Mouse (Mus musculus): Measurements from ENCODE around the gene Zbtb20. TPM values are rescaled to one million over a fixed set of nuclear protein-coding genes. Genes with fewer than 3 reads are reported as not detected.

Gene Zbtb20
- total and polyA plus RNA-seq, 3 experiments, result 1.8 to 18.1 (median 6.6) TPM

DNA sequence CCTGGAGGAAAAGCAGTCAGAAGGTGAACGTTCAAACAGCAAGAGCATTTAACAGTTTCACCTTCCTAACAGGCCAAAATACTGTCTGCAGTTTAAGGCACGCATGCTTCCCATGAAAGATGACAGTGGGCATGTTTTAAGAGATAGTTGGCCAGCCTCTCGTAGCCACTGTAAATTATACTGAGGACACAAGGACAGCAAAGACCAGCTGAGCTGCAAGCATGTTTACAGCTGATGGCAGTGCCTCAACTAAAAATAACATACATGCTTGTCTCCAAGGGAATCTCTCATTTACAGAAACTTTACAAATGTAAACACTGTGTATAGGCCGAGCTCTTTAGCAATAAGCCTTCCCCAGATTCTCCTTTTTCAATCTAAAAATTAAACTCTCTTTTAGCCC lies 740.7 kb downstream of the Zbtb20 start:
- H3K9me3 ChIP-seq (replicated peaks), result no peaks in the 10 kb centered on the region
- ATAC-seq (ENCODE audit: extremely low read depth, insufficient number of reproducible peaks, low FRiP score, poor library complexity, severe bottlenecking), result no peak
- no peaks in the 10 kb centered on the region for H3K36me3 ChIP-seq (replicated peaks)
- H3K27me3 ChIP-seq (ENCODE audit: insufficient read depth, low read length), result peaks cover 3% of the 10 kb centered on the region; the same call in 1 of the 2 replicates
- no peak for TF ChIP-seq GATA1 (IDR thresholded peaks at IDR 0.05; ENCODE audit: borderline replicate concordance, low read length)
- TF ChIP-seq GATA2 (IDR thresholded peaks at IDR 0.05; ENCODE audit: borderline replicate concordance, low read depth, low read length), result no peak
- no peak for TF ChIP-seq CTCF (IDR thresholded peaks at IDR 0.05; ENCODE audit: low read depth, low read length)
- no peak for TF ChIP-seq POLR2AphosphoS5 (IDR thresholded peaks at IDR 0.05; ENCODE audit: insufficient replicate concordance, low read depth, low read length)
- no peak for TF ChIP-seq TAL1 (conservative IDR thresholded peaks at IDR 0.05; ENCODE audit: low read depth, low read length)
- no peaks in the 10 kb centered on the region for H3K4me1 ChIP-seq (ENCODE audit: insufficient read depth, low read depth, low read length)
- DNase-seq (ENCODE audit: low spot score), result no peak
- no peak overlapping the region for H3K4me3 ChIP-seq (ENCODE audit: low read depth, low read length)

- TF ChIP-seq GATA1 (IDR thresholded peaks at IDR 0.05; ENCODE audit: borderline replicate concordance, low read length) (no peak), CTCF (IDR thresholded peaks at IDR 0.05; ENCODE audit: low read depth, low read length) (no peak)
- peaks cover 3% of the 10 kb centered on the region for H3K27me3 ChIP-seq (ENCODE audit: insufficient read depth, low read length)
- H3K9me3 ChIP-seq (replicated peaks), result no peaks in the 10 kb centered on the region
- no peak for DNase-seq (ENCODE audit: low spot score)
- H3K4me1 ChIP-seq (ENCODE audit: insufficient read depth, low read depth, low read length), result no peaks in the 10 kb centered on the region
- no peaks in the 10 kb centered on the region for H3K36me3 ChIP-seq (replicated peaks)
- no peak overlapping the region for H3K4me3 ChIP-seq (ENCODE audit: low read depth, low read length)
- ATAC-seq (ENCODE audit: extremely low read depth, insufficient number of reproducible peaks, low FRiP score, poor library complexity, severe bottlenecking), result no peak
Measured at GRCm38 (mm10) chr16:43617346-43617745, 741.7 kb downstream of the Zbtb20 start.

GRCm38 (mm10) chr16:43618286-43618685 lies 742.6 kb downstream of the Zbtb20 start:
- no peaks in the 10 kb centered on the region for H3K4me1 ChIP-seq (ENCODE audit: insufficient read depth, low read depth, low read length)
- H3K4me3 ChIP-seq (ENCODE audit: low read depth, low read length), result no peak overlapping the region
- no peaks in the 10 kb centered on the region for H3K36me3 ChIP-seq (replicated peaks)
- no peak for TF ChIP-seq GATA1 (IDR thresholded peaks at IDR 0.05; ENCODE audit: borderline replicate concordance, low read length)
- TF ChIP-seq GATA2 (IDR thresholded peaks at IDR 0.05; ENCODE audit: borderline replicate concordance, low read depth, low read length), result no peak
- TF ChIP-seq TAL1 (conservative IDR thresholded peaks at IDR 0.05; ENCODE audit: low read depth, low read length), result no peak
- no peak for TF ChIP-seq CTCF (IDR thresholded peaks at IDR 0.05; ENCODE audit: low read depth, low read length)
- TF ChIP-seq POLR2AphosphoS5 (IDR thresholded peaks at IDR 0.05; ENCODE audit: insufficient replicate concordance, low read depth, low read length), result no peak
- H3K27me3 ChIP-seq (ENCODE audit: insufficient read depth, low read length), result peaks cover 3% of the 10 kb centered on the region
- no peaks in the 10 kb centered on the region for H3K9me3 ChIP-seq (replicated peaks)
- DNase-seq (ENCODE audit: low spot score) (no peak), ATAC-seq (ENCODE audit: extremely low read depth, insufficient number of reproducible peaks, low FRiP score, poor library complexity, severe bottlenecking) (no peak)

DNA sequence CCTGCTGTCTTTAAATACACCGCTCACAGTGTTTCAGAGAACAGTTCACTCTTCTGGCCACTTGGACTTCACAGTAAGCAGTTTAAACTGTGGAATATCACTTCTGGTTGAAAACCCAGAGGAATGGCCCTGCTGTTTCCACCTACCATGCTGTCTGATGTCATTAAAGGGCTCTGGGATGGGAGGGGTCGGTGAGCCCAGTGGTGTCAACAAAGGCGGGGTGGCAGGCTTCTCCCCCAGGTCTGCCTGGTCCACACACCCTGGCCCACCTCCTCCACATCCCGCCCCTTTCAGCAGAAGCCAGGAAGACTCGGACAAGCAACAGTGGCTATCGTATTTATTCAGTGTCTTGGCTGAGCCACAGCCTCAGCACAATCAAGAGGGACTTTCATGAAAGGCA lies 743.6 kb downstream of the Zbtb20 start:
- ATAC-seq (ENCODE audit: extremely low read depth, insufficient number of reproducible peaks, low FRiP score, poor library complexity, severe bottlenecking) (no peak), DNase-seq (ENCODE audit: low spot score) (no peak)
- Histone ChIP-seq H3K4me3 (ENCODE audit: low read depth, low read length) (no peak overlapping the region), H3K4me1 (ENCODE audit: insufficient read depth, low read depth, low read length) (no peaks in the 10 kb centered on the region), H3K36me3 (replicated peaks) (no peaks in the 10 kb centered on the region), H3K9me3 (replicated peaks) (no peaks in the 10 kb centered on the region), H3K27me3 (ENCODE audit: insufficient read depth, low read length) (peaks cover 3% of the 10 kb centered on the region)
- TF ChIP-seq GATA2 (IDR thresholded peaks at IDR 0.05; ENCODE audit: borderline replicate concordance, low read depth, low read length) (no peak), GATA1 (IDR thresholded peaks at IDR 0.05; ENCODE audit: borderline replicate concordance, low read length) (no peak), TAL1 (conservative IDR thresholded peaks at IDR 0.05; ENCODE audit: low read depth, low read length) (no peak), POLR2AphosphoS5 (IDR thresholded peaks at IDR 0.05; ENCODE audit: insufficient replicate concordance, low read depth, low read length) (no peak), CTCF (IDR thresholded peaks at IDR 0.05; ENCODE audit: low read depth, low read length) (no peak)

GRCm38 (mm10) chr16:43620359-43620758 lies 744.7 kb downstream of the Zbtb20 start:
- H3K27me3 ChIP-seq (ENCODE audit: insufficient read depth, low read length), result peaks cover 3% of the 10 kb centered on the region
- DNase-seq (ENCODE audit: low spot score) (no peak), ATAC-seq (ENCODE audit: extremely low read depth, insufficient number of reproducible peaks, low FRiP score, poor library complexity, severe bottlenecking) (no peak)
- no peaks in the 10 kb centered on the region for H3K4me1 ChIP-seq (ENCODE audit: insufficient read depth, low read depth, low read length)
- H3K36me3 ChIP-seq (replicated peaks), result no peaks in the 10 kb centered on the region
- TF ChIP-seq TAL1 (conservative IDR thresholded peaks at IDR 0.05; ENCODE audit: low read depth, low read length) (no peak), POLR2AphosphoS5 (IDR thresholded peaks at IDR 0.05; ENCODE audit: insufficient replicate concordance, low read depth, low read length) (no peak), CTCF (IDR thresholded peaks at IDR 0.05; ENCODE audit: low read depth, low read length) (no peak), GATA2 (IDR thresholded peaks at IDR 0.05; ENCODE audit: borderline replicate concordance, low read depth, low read length) (no peak), GATA1 (IDR thresholded peaks at IDR 0.05; ENCODE audit: borderline replicate concordance, low read length) (no peak)
- H3K9me3 ChIP-seq (replicated peaks), result no peaks in the 10 kb centered on the region
- H3K4me3 ChIP-seq (ENCODE audit: low read depth, low read length), result no peak overlapping the region

DNA sequence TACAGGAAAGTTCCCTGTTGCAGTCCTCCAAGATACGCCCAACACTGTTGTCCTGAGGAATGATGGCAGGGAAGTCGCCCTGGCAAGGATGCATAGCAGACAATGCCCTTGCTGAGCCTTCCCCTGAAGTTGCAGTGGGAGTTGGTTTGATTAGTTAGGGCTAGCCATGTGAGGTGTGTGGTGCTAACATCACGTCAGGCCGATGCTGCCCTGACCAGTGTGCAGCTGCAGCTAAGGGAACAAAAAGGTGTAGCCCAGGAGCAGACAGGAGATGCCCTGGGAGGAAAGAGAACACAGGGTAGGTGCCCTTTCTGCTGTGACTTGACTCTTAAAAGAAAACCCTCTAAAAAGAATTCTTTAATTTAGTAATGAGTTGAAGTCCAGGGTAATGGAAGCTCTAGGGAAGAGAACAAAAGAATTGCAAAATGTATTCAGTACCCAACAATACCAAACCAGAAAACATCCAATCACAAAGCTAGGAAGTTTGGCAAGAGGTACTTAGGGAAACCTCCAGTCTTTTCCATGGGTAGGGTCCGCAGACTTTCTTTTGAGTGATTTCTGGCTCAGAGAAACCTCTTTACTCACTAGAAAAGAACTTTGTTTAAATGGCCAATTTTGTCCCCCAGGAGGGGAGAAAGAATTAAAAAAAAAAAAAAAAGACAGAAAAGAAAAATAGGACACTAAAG lies 747.8 kb downstream of the Zbtb20 start:
- no peak for DNase-seq (ENCODE audit: low spot score)
- no peaks in the 10 kb centered on the region for H3K4me1 ChIP-seq (ENCODE audit: insufficient read depth, low read depth, low read length)
- H3K36me3 ChIP-seq (replicated peaks), result no peaks in the 10 kb centered on the region
- H3K27me3 ChIP-seq (ENCODE audit: insufficient read depth, low read length), result peaks cover 5% of the 10 kb centered on the region
- TF ChIP-seq TAL1 (conservative IDR thresholded peaks at IDR 0.05; ENCODE audit: low read depth, low read length), result no peak
- no peak for TF ChIP-seq GATA1 (IDR thresholded peaks at IDR 0.05; ENCODE audit: borderline replicate concordance, low read length)
- no peak for TF ChIP-seq CTCF (IDR thresholded peaks at IDR 0.05; ENCODE audit: low read depth, low read length)
- no peak for TF ChIP-seq GATA2 (IDR thresholded peaks at IDR 0.05; ENCODE audit: borderline replicate concordance, low read depth, low read length)
- TF ChIP-seq POLR2AphosphoS5 (IDR thresholded peaks at IDR 0.05; ENCODE audit: insufficient replicate concordance, low read depth, low read length), result no peak
- ATAC-seq (ENCODE audit: extremely low read depth, insufficient number of reproducible peaks, low FRiP score, poor library complexity, severe bottlenecking), result no peak
- no peak overlapping the region for H3K4me3 ChIP-seq (ENCODE audit: low read depth, low read length)
- no peaks in the 10 kb centered on the region for H3K9me3 ChIP-seq (replicated peaks)

All from G1E (cell line).